Mouse (Mus musculus) thymus, adult 2 months (tissue): ENCODE results near the gene Atp10a. TPM values are rescaled to one million over a fixed set of nuclear protein-coding genes. Genes with fewer than 3 reads are reported as not detected.

ENCODE experiments used
- DNase-seq: peaks from one replicate; pipeline ENCODE4 v3.0.0; 2021
- H3K27ac ChIP-seq: fragments of 200-500 bp; 2 replicates; pipeline ENCODE4 v1.5.1; 2012; ENCODE audit warnings: low read length, control low read depth; ENCODE audit not compliant: control insufficient read depth, insufficient read depth
- H3K27me3 ChIP-seq: fragments of 200-500 bp; 2 replicates; pipeline ENCODE4 v1.6.1; 2012; ENCODE audit warnings: mild to moderate bottlenecking, low read length, moderate library complexity, mixed read lengths; ENCODE audit not compliant: control insufficient read depth, insufficient read depth
- H3K36me3 ChIP-seq: fragments of 200-500 bp; 2 replicates; pipeline ENCODE4 v1.6.1; 2012; ENCODE audit warnings: mild to moderate bottlenecking, low read length, moderate library complexity; ENCODE audit not compliant: control insufficient read depth, insufficient read depth
- H3K4me1 ChIP-seq: fragments of 200-500 bp; replicated peaks from 2 replicates; pipeline ENCODE4 v1.6.1; 2012; ENCODE audit warnings: low read length; ENCODE audit not compliant: control insufficient read depth, insufficient read depth
- H3K4me3 ChIP-seq: fragments of 200-500 bp; 2 replicates; pipeline ENCODE4 v1.5.1; 2012; ENCODE audit warnings: mild to moderate bottlenecking, low read length, control low read depth, moderate library complexity; ENCODE audit not compliant: control insufficient read depth, insufficient read depth
- CTCF ChIP-seq: fragments of 200-500 bp; IDR thresholded peaks from 2 replicates; pipeline ENCODE4 v1.5.1; 2012; ENCODE audit warnings: mild to moderate bottlenecking, control low read depth, low read length, moderate library complexity, borderline replicate concordance; ENCODE audit not compliant: control insufficient read depth, poor library complexity, insufficient read depth; ENCODE audit errors: extremely low read depth
- POLR2A ChIP-seq: fragments of 200-500 bp; IDR thresholded peaks from 2 replicates; pipeline ENCODE4 v1.6.1; 2012; ENCODE audit warnings: mild to moderate bottlenecking, low read length, control low read depth, moderate library complexity; ENCODE audit not compliant: control insufficient read depth, poor library complexity, insufficient read depth; ENCODE audit errors: extremely low read depth
- WGBS: fragments of 180-500 bp; shearing (Covaris S2); methylation state at CpG from one replicate; pipeline ENCODE4 v1.1.7; 2018; 5-methylcytosine and 5-hydroxymethylcytosine counted together
- polyA plus RNA-seq: library from polyadenylated mRNA; depleted of rRNA; stranded (reverse); fragments of >200 nt; gene quantifications from 2 replicates; pipeline ENCODE4 v1.2.3, GENCODE M21; 2012

Atp10a gene
- polyA plus RNA-seq, 1 experiment, result 54.8 TPM

- no peak for DNase-seq
- Histone ChIP-seq H3K27me3 (no peaks in the 10 kb centered on the region), H3K4me1 (peaks cover 47% of the 10 kb centered on the region), H3K4me3 (no peak overlapping the region), H3K36me3 (no peaks in the 10 kb centered on the region), H3K27ac (peak overlapping the region; percentile 97)
- WGBS, result 79% methylated on average over 4 of the region's 4 CpGs
- no peak for TF ChIP-seq POLR2A
- no peak for TF ChIP-seq CTCF
Observed at GRCm38 (mm10) chr7:58754536-58754935, 98.6 kb downstream of the Atp10a start.

- H3K4me1 ChIP-seq, result peaks cover 49% of the 10 kb centered on the region
- TF ChIP-seq POLR2A (no peak), CTCF (no peak)
- DNase-seq, result peak; percentile 71
- no peak overlapping the region for H3K4me3 ChIP-seq
- H3K27me3 ChIP-seq, result no peaks in the 10 kb centered on the region
- H3K36me3 ChIP-seq, result no peaks in the 10 kb centered on the region
- peak overlapping the region; percentile 97 for H3K27ac ChIP-seq
Observed at GRCm38 (mm10) chr7:58755083-58755482, 99.1 kb downstream of the Atp10a start.

GRCm38 (mm10) chr7:58755846-58756245 is 99.9 kb downstream of the Atp10a start:
- no peak for DNase-seq
- no peak for TF ChIP-seq POLR2A
- TF ChIP-seq CTCF, result no peak
- Histone ChIP-seq H3K4me1 (peaks cover 47% of the 10 kb centered on the region), H3K36me3 (no peaks in the 10 kb centered on the region), H3K27ac (peak overlapping the region; percentile 100), H3K27me3 (no peaks in the 10 kb centered on the region), H3K4me3 (no peak overlapping the region)
- 29% methylated on average over 1 of the region's 1 CpGs for WGBS

GRCm38 (mm10) chr7:58757331-58757730 is 101.4 kb downstream of the Atp10a start:
- Histone ChIP-seq H3K36me3 (no peaks in the 10 kb centered on the region), H3K27ac (peak overlapping the region; percentile 74), H3K27me3 (no peaks in the 10 kb centered on the region), H3K4me1 (peaks cover 36% of the 10 kb centered on the region), H3K4me3 (no peak overlapping the region)
- 100% methylated on average over 2 of the region's 2 CpGs for WGBS
- no peak for TF ChIP-seq POLR2A
- TF ChIP-seq CTCF, result no peak
- no peak for DNase-seq

GRCm38 (mm10) chr7:58758396-58758795 is 102.4 kb downstream of the Atp10a start:
- no peak overlapping the region for H3K4me3 ChIP-seq
- no peak for TF ChIP-seq CTCF
- no peak for TF ChIP-seq POLR2A
- DNase-seq, result no peak
- H3K4me1 ChIP-seq, result peaks cover 28% of the 10 kb centered on the region
- H3K27ac ChIP-seq, result peak overlapping the region; percentile 93
- no peaks in the 10 kb centered on the region for H3K27me3 ChIP-seq
- WGBS, result 91% methylated on average over 3 of the region's 3 CpGs
- no peaks in the 10 kb centered on the region for H3K36me3 ChIP-seq

- H3K4me3 ChIP-seq, result no peak overlapping the region
- TF ChIP-seq CTCF (no peak), POLR2A (no peak)
- H3K27me3 ChIP-seq, result no peaks in the 10 kb centered on the region
- peaks cover 24% of the 10 kb centered on the region for H3K4me1 ChIP-seq
- no peaks in the 10 kb centered on the region for H3K36me3 ChIP-seq
- DNase-seq, result peak; percentile 60
- WGBS, result 18% methylated on average over 4 of the region's 4 CpGs
- H3K27ac ChIP-seq, result peak overlapping the region; percentile 49; the same call in 1 of the 2 replicates
Observed at GRCm38 (mm10) chr7:58759265-58759664, 103.3 kb downstream of the Atp10a start.

- H3K36me3 ChIP-seq, result no peaks in the 10 kb centered on the region
- H3K27me3 ChIP-seq, result no peaks in the 10 kb centered on the region
- TF ChIP-seq POLR2A (no peak), CTCF (no peak)
- no peak overlapping the region for H3K4me3 ChIP-seq
- DNase-seq, result peak; percentile 58
- WGBS, result 72% methylated on average over 6 of the region's 6 CpGs
- peaks cover 18% of the 10 kb centered on the region for H3K4me1 ChIP-seq
- peak overlapping the region; percentile 49 for H3K27ac ChIP-seq
Observed at GRCm38 (mm10) chr7:58767257-58767656, 111.3 kb downstream of the Atp10a start.
